Mouse (Mus musculus) thymus, postnatal 4 days (tissue): Measurements from ENCODE around the gene Nprl2.
"Not testable (repeated sequence)": the region's sequence is repeated elsewhere in the genome, so short reads cannot be mapped to it uniquely, and the experiment has no call there.

ENCODE experiments used
- DNase-seq: peaks from one replicate; pipeline ENCODE4 v3.0.0; 2021

The Nprl2 gene

GRCm38 (mm10) chr9:107555031-107555457 is 13.0 kb downstream of the Nprl2 start:
- no peak for DNase-seq

- DNase-seq: no peak
These were observed 13.7 kb downstream of the Nprl2 start for GRCm38 (mm10) chr9:107555701-107556100.

GRCm38 (mm10) chr9:107556346-107556745 is 14.3 kb downstream of the Nprl2 start:
- DNase-seq: no peak

GRCm38 (mm10) chr9:107563029-107563581 is 21.1 kb downstream of the Nprl2 start, which contains the start of gene Tusc2:
Tusc2 (plus strand) TSS chr9:107563255.
- DNase-seq: peak; percentile 94

GRCm38 (mm10) chr9:107565556-107565955 is 23.5 kb downstream of the Nprl2 start:
- not testable (repeated sequence) for DNase-seq

- peak; percentile 92 for DNase-seq
These were observed 24.1 kb downstream of the Nprl2 start for GRCm38 (mm10) chr9:107566041-107566709.

GRCm38 (mm10) chr9:107566855-107567254 is 24.8 kb downstream of the Nprl2 start:
- no peak for DNase-seq

- DNase-seq: no peak
These were observed 25.8 kb downstream of the Nprl2 start, which contains the start of gene Hyal2 for GRCm38 (mm10) chr9:107567702-107568319. Hyal2 (plus strand) TSS chr9:107567945.

- peak; percentile 83 for DNase-seq
These were observed 26.6 kb downstream of the Nprl2 start for GRCm38 (mm10) chr9:107568331-107569261.

- no peak for DNase-seq
These were observed 27.2 kb downstream of the Nprl2 start for GRCm38 (mm10) chr9:107569270-107569669.

GRCm38 (mm10) chr9:107570016-107570415 is 28.0 kb downstream of the Nprl2 start:
- no peak for DNase-seq

GRCm38 (mm10) chr9:107570845-107571244 is 28.8 kb downstream of the Nprl2 start:
- no peak for DNase-seq

GRCm38 (mm10) chr9:107571534-107572326 is 29.7 kb downstream of the Nprl2 start:
- no peak for DNase-seq

- no peak for DNase-seq
These were observed 30.3 kb downstream of the Nprl2 start for GRCm38 (mm10) chr9:107572327-107572662.

GRCm38 (mm10) chr9:107573774-107574173 is 31.7 kb downstream of the Nprl2 start:
- DNase-seq: not testable (repeated sequence)

- no peak for DNase-seq
These were observed 33.7 kb downstream of the Nprl2 start for GRCm38 (mm10) chr9:107575579-107576356.

- DNase-seq: no peak
These were observed 34.5 kb downstream of the Nprl2 start, which contains the start of gene Hyal1 for GRCm38 (mm10) chr9:107576357-107577107. Hyal1 (plus strand) TSS chr9:107576927.

GRCm38 (mm10) chr9:107577871-107578270 is 35.8 kb downstream of the Nprl2 start:
- DNase-seq: no peak

- DNase-seq: no peak
These were observed 36.6 kb downstream of the Nprl2 start, which contains the start of gene Naa80 for GRCm38 (mm10) chr9:107578587-107578986. Naa80 (plus strand) TSS chr9:107578887.
